Mouse (Mus musculus) megakaryocyte, adult 5-6 weeks (primary cell): Measurements from ENCODE around the gene Trappc6b. TPM values are rescaled to one million over a fixed set of nuclear protein-coding genes. Genes with fewer than 3 reads are reported as not detected.

Source experiments
- ATAC-seq: 2 replicates; pipeline ENCODE4 v1.8.0; 2016; ENCODE audit warnings: mild to moderate bottlenecking, inconsistent platforms; ENCODE audit not compliant: poor library complexity, severe bottlenecking
- total RNA-seq, 2 experiments: library from RNA; stranded (forward) in 1 of 2; stranded (reverse) in 1 of 2; fragments of 153-499, 151-499 nt in 1 of 2; fragments of 221-1000, 200-1000 nt in 1 of 2; gene quantifications; 2 replicates each; pipeline versions ENCODE4 v1.2.3 to v1.2.4; 2015 to 2017

Trappc6b gene
- total RNA-seq, 2 experiments from 2014 or later, result 47.0 to 89.7 TPM

GRCm38 (mm10) chr12:59055196-59055850 is 5.9 kb downstream of the Trappc6b start:
- no peak for ATAC-seq

- ATAC-seq, result no peak
These were observed 7.3 kb downstream of the Trappc6b start for GRCm38 (mm10) chr12:59053976-59054375.

GRCm38 (mm10) chr12:59053166-59053565 is 8.1 kb downstream of the Trappc6b start:
- no peak for ATAC-seq

GRCm38 (mm10) chr12:59052470-59052869 is 8.8 kb downstream of the Trappc6b start:
- ATAC-seq, result no peak

- ATAC-seq, result peak; percentile 25; the same call in 1 of the 2 replicates
These were observed 20.4 kb downstream of the Trappc6b start for GRCm38 (mm10) chr12:59040851-59041250.

GRCm38 (mm10) chr12:59039971-59040844 is 21.1 kb downstream of the Trappc6b start:
- ATAC-seq, result peak; percentile 75

GRCm38 (mm10) chr12:59039162-59039970 is 21.9 kb downstream of the Trappc6b start:
- no peak for ATAC-seq

- ATAC-seq, result peak; percentile 72
These were observed 29.2 kb downstream of the Trappc6b start for GRCm38 (mm10) chr12:59032101-59032500.

GRCm38 (mm10) chr12:59021306-59021705 is 40.0 kb downstream of the Trappc6b start:
- ATAC-seq, result peak; percentile 72

- ATAC-seq, result no peak
These were observed 41.4 kb downstream of the Trappc6b start for GRCm38 (mm10) chr12:59019891-59020290.

GRCm38 (mm10) chr12:59017970-59018369 is 43.3 kb downstream of the Trappc6b start:
- no peak for ATAC-seq

- ATAC-seq, result peak; percentile 76
These were observed 48.0 kb downstream of the Trappc6b start, which contains the start of gene Gemin2 for GRCm38 (mm10) chr12:59013234-59013633. Gene Gemin2, plus strand, starts transcription at chr12:59013393.

GRCm38 (mm10) chr12:59012710-59013091 is 48.6 kb downstream of the Trappc6b start:
- no peak for ATAC-seq

GRCm38 (mm10) chr12:59011844-59012709 is 49.2 kb downstream of the Trappc6b start, which contains the start of gene Sec23a:
Gene Sec23a, minus strand, starts transcription at chr12:59012017.
- peak; percentile 85 for ATAC-seq

GRCm38 (mm10) chr12:59011275-59011843 is 49.9 kb downstream of the Trappc6b start:
- no peak; the same call in 1 of the 2 replicates for ATAC-seq

GRCm38 (mm10) chr12:59010482-59010881 is 50.8 kb downstream of the Trappc6b start:
- ATAC-seq, result no peak
